Mouse (Mus musculus): ENCODE data around the gene Eng.

DNA sequence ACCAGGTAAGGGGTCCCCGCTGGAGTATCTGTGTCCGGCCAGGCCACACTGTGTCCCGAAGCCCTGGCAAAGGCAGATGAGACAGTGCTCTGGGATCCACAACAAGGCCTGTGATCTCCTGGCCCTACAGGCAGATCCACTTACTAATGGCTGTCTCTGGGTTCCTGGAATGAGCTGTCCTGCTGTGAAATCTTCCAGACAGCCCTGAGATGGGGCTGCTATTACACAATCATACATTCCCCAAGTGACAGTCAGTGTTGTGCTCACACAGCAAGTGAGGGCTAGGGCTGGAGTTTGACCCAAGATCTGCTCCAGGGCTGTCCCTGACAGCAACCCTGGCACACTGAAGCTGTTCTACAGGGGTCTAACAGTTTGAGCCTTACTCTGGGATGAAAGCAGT, 39.4 kb downstream of the Eng start:
- TF ChIP-seq CTCF (conservative IDR thresholded peaks at IDR 0.05; ENCODE audit: insufficient read depth, insufficient read length, low read depth, low read length) (no peak), POLR2A (IDR thresholded peaks at IDR 0.05; ENCODE audit: low read depth, low read length) (no peak)

All from kidney, adult 2 months (tissue).